Mouse (Mus musculus) lung, postnatal 10 days (tissue): ENCODE measurements around the gene Rhbdf2.

Experiments
- DNase-seq: peaks from one replicate; pipeline ENCODE4 v3.0.0; 2021

Gene Rhbdf2

DNA sequence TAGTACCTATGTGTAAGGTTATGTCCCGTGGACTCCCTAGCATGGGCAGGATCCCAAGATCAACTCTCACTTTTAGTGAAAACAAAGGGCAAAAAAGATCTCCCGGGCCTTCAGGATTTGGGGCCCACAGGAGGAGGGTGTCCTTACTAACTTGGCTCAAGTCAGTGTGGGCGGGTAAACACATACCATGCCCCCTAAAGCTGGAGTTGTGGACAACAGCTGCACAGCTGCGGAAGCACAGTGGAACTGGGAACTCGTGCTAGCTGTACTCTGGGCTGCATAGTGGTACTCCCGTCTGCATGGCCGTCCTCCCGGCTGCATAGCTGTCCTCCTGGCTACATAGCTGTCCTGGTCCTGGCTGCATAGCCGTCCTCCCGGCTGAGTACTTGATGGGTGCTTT, 31.4 kb upstream of the Rhbdf2 start:
- DNase-seq: peak; percentile 39

DNA sequence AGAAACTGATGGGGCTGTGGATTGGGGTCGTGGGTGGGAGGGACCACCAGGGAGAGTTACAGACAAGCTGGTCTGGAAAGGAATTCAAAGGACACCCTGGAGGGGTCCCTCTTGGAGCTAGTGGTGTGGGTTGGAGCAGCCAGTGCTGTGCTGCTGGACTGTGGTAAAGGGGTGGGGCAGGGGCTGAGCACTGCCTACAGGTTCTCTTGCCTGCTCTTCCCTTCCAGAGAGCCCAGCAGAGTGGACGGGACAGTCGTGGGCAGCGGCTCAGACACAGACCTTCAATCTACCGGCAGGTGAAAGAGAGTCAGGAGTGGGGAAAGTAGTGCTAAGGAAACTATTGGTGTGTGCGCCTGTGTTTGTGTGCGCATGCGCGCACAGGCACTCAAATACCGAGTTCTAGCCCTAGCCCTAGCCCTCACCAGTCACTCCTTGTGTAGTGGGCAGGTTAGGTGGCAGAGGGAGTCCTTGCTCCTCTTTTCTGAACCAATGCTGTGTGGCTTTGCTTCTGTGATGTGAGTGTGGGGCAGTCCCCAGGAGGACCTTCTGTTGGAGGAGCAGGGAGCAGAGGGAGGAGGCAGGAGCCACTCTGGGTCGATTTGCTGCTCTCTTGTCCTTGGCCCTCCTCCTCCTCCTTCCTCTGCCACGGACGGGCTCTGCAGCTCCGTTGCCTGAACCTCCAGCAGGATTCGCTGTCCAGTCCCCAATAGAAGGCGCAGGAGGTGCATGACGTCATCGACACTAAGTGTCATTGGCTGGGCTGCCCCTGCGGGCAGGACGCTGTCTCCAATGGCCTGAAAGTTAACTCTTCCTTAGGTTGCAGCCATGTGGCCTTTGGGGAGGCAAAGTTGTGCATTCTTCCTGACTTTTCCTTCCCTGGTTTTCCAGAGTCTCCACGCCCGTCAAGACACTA, 30.7 kb upstream of the Rhbdf2 start:
- peak; percentile 97 for DNase-seq

DNA sequence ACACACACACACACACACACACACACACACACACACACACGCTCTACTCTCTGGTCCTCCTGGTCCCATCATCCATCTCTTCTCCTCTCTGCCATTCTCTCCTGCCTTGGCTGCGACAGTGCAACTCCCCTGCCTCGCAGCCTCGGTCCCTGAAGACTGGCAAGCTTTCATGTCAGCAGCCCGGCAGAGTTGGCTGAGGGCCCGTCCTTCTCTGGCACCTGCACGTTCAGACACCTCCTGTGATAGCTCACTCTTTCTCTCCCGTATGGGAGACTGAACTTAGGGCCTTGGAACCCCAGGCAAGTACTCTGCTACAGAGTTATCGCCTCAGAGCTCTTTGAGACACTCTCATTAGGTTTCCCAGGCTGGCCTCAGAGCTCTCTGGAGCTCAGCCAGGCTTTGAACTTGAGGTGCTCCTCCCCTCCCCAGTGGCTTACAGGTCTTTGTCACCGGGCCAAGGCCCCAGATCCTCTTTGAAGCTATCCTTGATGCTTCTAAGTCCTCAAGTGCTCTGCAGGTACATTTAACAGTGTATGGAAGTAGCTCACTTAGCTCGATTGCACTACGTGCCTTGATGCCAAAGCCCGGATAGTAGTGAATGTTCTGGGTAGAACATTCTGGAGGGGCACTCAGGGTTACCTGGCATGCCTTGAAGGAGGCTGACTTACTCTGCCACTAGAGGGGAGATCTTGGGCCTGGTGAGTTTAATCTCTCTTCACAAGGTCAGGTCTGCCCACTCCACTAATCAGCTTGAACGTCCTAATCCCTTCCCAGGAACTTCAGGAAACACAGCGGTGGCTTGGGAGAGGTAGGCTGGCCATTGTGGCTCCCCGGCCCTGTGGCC, 29.8 kb upstream of the Rhbdf2 start:
- DNase-seq: peak; percentile 69

DNA sequence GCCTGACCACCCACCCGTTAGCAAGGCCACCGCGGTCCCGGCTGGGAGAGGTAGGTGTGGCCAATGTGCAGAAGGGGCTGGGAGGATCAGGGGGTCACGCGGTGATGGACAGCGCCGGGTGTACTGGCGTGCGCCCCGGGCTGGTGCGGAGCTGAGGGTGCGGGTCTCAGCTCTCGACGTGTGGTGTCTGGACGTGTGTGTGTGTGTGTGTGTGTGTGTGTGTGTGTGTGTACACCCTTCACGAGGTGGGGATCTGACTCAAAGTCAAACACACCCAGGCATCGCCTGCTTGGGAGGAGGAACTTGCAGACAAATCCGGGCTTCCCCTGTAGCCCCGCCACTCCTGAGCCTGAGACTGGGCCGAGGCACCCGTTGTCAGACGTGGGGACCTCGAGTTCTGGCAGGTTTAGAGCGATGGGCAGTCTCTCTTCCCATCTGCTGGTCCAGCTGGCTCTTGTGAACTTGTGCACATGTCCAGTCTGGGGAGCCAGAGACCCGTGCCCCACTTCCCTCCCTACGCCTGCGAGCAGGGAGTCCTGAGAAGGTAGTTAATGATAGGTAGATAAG, 27.5 kb upstream of the Rhbdf2 start, which contains the start of gene Cygb:
Gene Cygb (minus strand): TSS at position 59 of the 567 bp plus-strand sequence.
- peak; percentile 59 for DNase-seq

DNA sequence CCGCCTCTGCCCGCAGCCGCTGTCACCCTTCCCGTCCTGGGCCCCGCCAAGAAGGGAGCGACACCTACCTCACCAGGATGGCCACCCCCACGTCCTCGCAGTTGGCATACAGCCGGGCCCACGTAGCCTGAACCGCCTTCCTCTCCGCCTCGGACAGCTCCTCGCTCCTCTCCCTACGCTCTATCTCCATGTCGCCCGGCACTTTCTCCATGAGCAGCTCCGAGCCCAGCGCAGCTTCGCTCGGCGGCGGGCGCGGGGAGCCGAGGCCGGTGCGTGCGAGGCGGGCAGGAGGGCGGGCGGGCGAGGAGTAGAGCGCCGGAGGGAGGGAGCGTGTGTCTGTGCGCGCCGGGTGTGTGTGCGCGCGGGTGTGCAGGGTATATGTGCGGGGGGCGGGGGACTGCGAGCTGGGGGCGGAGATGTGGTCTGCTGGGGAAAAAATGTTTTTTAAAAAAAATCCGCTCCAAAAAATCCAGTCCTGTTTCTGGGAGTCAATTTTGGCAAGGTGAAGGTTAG, 26.9 kb upstream of the Rhbdf2 start:
- peak; percentile 76 for DNase-seq

DNA sequence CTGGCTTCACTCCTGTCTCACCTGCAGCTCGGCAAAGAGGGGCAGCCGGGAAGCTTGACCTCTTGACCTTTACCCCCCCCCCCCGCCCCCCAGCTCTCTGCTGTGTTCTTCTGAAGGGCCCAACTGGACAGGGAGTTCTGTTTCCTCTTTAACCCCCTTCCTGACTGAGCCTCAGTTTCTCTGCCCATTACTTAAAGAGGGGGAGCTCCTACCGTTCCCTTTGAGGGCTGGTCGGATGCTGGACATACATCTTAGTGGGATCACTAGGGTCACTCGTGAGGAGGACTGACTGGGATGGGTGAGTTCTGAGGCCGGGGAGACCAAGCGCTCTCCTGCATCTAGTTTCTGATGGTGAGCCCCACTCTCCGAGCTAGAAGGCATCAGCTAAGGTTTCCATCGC, 26.4 kb upstream of the Rhbdf2 start, which contains the start of gene Prcd:
Gene Prcd (plus strand): TSS at position 301 of the 400 bp plus-strand sequence.
- DNase-seq: no peak

DNA sequence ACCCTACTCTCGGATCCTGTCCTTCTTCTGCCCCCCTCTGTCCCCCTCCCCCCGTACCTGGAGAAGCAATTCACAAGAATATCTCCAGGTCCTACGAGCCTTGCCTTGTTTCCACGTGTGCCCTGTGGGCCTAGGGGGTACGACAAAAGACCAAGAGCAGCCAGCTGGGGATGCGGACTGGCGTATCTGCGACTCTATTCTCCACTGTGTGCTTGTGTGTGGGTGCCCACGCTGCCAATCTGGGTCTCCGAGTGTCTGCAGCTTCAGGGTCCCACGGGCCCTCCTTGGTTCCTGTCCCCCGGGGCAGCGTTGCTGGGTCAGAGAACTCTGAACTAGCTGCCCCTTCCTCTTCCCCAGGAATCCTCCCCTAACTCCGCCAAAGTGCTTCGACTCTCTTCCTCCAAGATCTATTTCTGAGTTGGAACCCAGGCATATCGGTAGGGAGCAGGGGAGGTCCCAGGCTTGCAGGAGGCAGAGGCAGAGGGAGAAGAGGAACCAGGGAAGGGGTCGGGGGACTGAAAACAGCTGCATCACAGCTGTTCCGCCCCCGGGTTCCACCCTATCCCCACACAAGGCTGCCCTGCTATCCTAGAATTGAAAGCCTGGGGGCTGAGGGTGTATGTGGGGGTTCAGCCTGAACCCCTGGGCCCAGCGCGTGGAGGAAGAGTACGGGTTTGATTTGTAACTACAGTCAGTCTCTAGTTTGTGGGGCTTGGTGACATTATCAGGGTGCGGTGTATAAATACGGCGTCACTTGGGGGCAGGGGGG, 25.7 kb upstream of the Rhbdf2 start:
- no peak for DNase-seq

DNA sequence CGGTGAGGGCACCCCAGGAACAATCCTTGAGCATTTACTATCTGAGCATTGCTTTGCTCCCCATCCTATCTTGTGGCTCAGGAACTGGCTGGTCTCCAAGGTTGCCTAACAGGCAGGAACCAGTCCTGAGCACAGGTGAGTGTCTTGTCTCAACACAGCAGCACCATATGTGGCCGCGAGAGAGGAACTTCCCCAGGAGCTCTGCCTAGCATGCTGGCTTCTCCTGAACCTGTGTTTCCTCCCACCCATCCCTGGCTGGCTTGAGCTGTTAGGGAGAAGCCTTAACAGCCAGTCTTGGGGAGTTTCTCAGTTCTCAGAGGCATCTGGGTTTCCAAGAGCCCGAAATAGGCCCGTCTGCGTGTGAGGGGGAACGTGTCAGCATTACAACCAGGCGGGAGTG, 24.5 kb upstream of the Rhbdf2 start:
- no peak for DNase-seq

DNA sequence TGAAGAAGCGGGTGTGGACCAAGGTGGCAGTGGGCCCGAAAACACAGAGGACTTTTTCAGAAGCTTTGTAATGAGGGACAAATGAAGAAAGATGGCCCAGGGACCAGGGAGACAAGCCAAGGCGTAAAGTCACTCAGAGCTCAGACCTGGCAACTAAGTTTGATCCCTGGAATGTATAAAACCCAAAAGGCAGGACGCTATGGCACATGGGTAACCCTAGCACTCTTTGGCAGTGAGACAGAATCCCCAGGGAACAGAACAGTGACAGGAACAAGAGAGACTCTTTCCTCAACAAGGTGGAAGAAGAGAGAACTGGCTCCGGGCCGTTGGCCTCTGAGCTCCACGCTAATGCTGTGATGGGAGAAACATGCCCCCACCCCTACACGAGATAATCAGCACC, 24.0 kb upstream of the Rhbdf2 start:
- DNase-seq: no peak

DNA sequence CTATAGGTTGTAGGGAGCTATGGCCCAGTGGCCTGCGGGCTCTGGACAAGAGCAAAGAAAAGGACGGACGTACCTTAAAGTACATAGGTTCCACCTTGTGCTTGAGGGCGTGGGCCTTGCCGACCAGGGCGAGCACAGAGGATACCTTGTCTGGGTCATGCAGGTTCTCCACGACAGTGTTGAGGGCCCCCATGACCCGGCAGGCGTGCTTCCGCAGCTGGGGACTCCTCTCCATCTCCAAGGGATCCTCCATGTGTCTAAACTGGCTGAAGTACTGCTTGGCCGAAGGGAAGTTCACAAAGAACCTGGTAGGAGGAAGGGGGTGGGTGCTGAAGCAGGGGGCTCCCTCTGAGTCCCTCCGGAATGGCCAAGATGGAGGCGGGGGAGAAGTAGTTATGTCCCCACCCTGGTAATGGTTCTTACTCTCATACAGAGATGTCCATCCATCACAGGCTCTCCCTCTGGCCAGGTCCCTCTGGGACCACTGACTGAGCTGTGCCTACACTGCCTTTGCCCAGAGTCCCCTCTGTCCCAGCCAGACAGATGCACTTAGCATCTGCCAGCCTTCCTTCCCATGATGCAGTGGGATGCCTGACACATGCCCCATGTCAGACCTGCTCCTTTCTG, 23.0 kb upstream of the Rhbdf2 start:
- no peak for DNase-seq

DNA sequence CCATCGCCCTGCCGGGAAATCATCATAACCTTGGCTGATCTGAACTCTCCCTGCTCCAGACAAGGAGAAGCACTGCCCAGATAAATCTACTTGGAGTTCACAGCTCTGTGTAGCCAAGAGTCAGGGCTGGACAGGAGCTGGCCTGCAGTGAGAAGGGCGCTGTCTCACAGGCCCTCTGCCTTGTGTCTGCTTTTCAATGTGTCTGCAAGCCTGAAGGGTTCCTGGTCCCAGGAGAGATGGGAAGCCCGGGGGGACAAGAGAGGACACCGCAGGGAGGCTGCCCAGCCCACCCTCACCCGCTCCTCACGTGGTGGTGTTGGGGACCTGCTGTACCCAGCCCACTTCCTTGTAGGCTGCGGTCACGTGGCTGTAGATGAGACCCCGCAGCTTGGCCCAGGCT, 22.2 kb upstream of the Rhbdf2 start:
- DNase-seq: no peak

DNA sequence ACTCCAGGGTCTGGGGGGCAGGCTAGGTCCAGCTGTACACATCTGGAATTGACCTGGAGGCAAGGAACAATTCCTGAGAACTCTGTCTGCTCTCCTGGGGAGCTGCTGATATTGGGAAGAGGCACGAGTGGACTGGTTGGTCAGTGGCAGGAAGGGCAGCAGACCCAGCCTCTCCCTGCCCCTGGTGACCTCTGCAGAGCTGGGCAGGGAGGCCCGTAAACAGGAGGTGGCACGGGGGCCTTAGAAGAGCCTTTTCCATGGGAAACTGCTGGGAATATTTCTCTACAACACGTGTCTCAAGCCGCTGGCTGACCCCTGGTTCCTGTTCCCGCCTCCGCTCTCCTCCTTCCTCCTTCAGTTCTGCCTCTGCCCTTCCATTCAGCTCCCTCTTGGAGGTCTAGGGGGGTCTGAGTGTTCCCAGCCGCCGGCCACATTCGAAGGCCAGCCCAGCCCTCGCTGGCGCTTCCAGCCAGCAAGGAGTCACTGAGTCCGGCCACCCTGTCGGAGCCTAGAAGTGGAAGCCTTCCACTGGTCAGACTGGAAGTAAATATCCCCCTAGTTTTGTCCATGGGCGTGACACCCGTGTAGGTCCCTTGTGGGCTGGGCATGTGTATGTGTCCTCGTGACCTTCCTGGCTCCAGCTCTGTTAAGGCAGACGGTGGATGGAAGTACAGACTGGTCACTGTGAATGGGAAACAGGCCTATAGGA, 21.5 kb upstream of the Rhbdf2 start:
- DNase-seq: peak; percentile 83

DNA sequence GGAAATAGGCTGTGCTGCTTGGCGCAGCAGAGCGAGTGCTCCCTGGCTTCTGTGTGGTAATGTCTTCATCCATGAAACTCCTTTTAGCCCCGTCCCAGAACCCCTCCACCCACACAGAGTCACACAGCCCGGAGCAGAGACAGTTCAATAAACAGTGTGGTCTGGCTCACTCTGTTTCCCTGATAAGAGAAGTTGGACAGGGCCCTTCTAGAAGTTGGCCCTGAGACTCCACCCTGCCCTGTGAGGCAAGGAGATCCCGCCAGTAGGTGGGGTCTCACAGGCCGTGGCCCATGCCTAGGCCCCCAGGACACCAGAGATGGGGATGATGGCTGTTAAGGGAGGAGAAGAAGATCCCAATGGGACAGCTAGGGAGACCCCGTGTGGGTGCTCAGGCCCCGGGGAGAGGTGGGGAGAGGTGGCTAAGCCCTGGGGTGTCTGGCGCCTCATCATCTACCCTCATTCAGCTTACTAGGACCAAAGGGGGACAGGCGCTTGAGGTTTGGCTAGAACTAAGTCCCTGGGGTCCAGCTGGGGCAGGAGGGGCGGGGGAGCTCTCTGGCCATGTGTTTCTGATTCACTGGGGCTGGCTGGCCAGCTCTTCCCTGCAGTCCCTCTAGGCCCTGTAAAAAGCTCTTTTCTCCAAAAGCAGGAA, 20.6 kb upstream of the Rhbdf2 start:
- DNase-seq: peak; percentile 83

DNA sequence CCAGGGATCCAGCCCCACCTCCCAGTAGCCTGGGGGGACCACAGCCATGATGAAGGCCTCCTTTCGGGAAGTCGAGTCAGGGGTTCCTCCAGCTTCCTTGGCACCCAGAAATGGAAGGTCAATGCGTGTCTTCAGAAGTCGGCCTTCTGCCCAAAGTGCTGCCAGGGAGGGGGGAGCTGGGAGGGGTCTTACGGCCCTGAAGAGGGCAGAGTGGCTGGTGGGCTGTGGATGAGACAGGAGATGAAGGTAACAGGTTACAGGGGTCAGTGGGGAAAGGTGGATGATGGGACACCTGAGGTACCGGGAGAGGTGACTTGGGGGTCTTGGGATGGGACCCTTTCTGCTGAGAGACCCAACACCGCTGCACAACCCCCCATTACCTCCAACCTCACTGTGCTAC, 20.0 kb upstream of the Rhbdf2 start:
- DNase-seq: no peak

DNA sequence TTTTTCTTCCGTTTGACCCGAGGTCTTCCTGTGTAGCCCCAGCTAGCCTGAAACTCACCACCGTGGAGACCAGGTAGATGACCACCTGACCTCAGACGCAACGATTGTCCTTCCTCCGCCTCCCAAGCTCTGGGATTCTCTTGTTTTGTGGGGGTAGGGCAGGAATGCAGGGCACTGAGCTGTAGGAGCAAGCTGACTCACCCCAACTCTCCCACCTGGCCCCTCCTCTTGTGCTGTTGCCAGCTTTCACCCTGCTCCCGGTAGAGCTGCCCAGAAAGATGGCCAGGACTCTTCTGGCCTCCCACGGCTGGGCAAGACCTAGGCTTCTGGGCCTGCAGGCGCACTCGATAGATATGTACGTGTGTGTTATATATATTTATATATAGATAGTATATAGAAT, 19.3 kb upstream of the Rhbdf2 start:
- no peak for DNase-seq

DNA sequence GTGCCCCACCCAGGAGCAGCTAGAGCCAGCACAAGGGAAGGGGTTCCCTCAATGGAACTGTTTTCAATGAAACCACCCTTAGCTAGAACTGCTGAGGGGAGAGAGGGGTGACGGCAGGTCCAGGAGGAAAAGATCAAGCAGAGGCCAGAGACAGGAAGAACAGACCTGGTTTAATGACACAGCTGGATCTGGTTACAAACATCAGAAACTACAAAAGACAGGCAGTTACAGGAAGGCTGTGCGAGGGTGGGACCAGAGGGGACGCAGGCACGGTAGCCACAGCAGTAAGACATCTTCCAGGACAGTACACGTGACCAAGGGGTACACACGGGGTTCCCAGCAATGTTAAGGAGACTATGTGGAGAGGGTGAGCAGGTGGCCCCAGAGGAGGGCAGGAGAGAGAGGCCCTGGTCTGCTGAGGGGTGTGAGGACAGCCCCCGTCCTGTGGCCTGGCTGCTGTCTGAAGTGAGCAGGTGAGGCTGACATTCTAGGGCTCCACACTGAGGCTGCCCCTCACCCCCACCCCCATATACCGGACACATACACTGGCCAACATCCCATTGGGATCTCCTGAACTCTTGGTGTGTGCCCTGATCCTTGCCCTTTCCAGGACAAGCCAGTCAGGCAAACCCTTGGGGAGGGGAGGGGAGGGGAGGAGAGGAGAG, 18.8 kb upstream of the Rhbdf2 start:
- no peak for DNase-seq

DNA sequence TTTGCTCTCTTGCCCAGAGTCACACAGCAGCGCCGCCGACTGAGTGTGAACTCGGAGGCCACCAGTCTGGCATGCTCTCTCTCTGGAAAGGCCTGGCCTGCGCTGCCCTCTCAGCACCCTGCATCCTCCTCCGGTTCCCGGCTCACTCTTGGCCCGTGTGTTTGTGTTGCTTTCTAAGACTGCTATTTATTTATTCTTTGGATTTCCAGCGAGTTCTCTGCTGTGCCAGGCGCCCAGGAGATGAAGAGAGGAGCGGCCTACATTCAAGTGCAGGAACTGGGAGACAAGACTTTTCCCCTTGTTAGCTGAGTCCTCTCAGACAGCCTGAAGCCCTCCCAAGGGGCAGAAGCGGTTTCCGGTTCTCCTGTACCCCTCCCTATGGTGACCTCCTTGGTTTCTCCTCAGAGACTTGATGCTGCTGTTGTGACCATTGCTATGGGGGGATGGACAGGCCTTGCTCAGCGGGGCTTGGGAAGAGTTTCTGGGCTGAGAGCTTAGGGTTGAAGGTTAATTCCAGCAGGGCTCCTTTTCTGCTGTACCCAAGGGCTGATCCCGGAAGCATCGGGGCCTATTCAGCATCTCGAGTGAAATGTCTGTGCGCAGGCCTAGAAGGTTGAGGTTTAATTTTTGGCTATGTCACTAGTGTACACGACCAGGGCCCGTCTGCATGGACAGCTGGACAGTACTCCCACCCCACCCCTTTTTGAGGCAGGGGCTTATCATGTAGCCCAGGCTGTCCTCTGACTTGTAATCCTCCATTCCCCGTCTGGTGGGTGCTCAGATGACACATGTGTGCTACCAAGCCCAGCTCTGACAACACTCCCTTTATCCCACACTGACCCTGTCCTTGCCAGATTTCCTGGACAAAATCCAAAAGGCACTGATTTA, 17.6 kb upstream of the Rhbdf2 start:
- DNase-seq: peak; percentile 64

DNA sequence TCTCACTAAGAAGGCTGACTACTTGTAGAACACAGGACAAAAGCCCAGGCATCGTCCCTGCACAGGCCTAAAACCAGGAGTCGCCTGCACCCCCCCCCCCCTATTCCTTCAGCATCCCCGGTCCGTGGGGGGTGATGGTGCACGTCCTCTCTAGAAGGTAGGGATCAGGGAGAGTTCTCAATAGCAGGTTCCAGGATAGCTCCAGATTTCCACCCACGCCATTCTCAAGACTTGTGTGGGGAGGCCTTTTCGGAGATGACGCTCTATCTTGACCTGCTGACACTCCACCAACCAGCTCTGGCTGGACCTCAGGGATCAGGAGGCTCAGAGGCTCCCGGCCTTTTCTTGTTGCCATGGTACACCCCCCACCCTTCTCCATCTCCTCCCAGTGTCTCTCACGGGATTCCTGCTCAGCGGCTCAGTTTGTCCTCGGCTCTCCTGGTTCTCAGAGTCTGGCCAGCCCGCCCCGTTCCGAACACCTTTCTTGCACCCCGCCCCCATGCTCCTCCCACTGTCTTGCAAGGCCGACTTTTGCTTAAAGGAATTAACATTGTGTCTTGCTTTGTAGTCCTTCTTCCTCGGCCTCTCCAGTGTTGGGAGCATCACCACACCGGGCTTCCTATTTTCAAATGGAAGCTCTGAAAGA, 16.9 kb upstream of the Rhbdf2 start:
- peak; percentile 63 for DNase-seq
